8 mouse cellular contexts compared by ENCODE assay signal in the genomic region with DNA sequence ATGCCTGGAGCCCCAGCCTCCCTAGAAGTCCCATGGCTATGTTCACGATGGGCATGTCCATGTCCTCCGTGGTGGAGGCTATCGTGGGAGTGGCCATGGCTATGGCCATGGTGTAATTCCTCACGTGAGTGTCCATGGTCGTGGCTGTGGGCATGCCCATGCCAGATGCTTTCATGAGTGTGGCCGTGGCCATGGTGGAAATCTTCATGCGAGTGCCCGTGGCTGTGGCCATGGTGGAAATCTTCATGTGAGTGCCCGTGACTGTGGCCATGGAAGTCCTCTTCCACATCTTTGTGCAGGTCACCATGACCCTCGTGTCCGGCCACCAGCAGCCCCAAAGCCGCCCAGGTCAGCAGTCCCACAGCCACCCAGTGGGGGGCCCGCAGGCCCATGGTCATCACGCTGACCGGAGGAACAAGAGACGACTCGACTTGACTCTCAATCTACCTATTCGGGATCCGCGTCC. TPM values are rescaled to one million over a fixed set of nuclear protein-coding genes. Genes with fewer than 3 reads are reported as not detected.
DNase-seq lines count a peak whose midpoint lies in the region; ATAC-seq and TF ChIP-seq lines count a peak whose summit lies in the region.

No protein-coding gene starts in this region.

- no peaks in the 10 kb centered on the region for H3K9me3 ChIP-seq in heart, embryonic 14.5 days (ENCODE audit: control insufficient read depth, low read length)
- H3K9me3 ChIP-seq in E14TG2a.4 (ENCODE audit: low read length): no peaks in the 10 kb centered on the region
- H3K9me3 ChIP-seq in embryonic facial prominence, embryonic 15.5 days (replicated peaks): no peaks in the 10 kb centered on the region
- H3K9me3 ChIP-seq in limb, embryonic 11.5 days (ENCODE audit: control insufficient read depth, low read length): no peaks in the 10 kb centered on the region

- intact Hi-C loops in heart, postnatal 10 days (cut with DNase I): loop anchor here (5.0 kb wide), 1 partner anchor 86 kb away; the partner anchor contains the start of gene H2-DMa

- peaks cover 47% of the 10 kb centered on the region for H3K36me3 ChIP-seq in heart, embryonic 14.5 days (ENCODE audit: control insufficient read depth, insufficient read depth, low read length)
- peaks cover 59% of the 10 kb centered on the region for H3K36me3 ChIP-seq in E14TG2a.4 (ENCODE audit: insufficient read depth, low read length)
- H3K36me3 ChIP-seq in embryonic facial prominence, embryonic 15.5 days: peaks cover 37% of the 10 kb centered on the region
- H3K36me3 ChIP-seq in limb, embryonic 11.5 days (ENCODE audit: control insufficient read depth, insufficient read depth, low read length): peaks cover 21% of the 10 kb centered on the region

- peak overlapping the region; percentile 81 for H3K4me2 ChIP-seq in heart, embryonic 14.5 days (ENCODE audit: low read length)
- H3K4me2 ChIP-seq in embryonic facial prominence, embryonic 15.5 days (replicated peaks): peak overlapping the region; percentile 94
- peak overlapping the region; percentile 99 for H3K4me2 ChIP-seq in limb, embryonic 11.5 days (ENCODE audit: low read depth, severe bottlenecking)

- H3K4me3 ChIP-seq in heart, embryonic 14.5 days (ENCODE audit: control insufficient read depth in 1 of 2, insufficient read depth in 1 of 2, low read depth in 1 of 2, low read length in 2 of 2): peak overlapping the region; percentile 78 to 90
- H3K4me3 ChIP-seq in E14TG2a.4 (replicated peaks; ENCODE audit: low read length): peak overlapping the region; percentile 99
- H3K4me3 ChIP-seq in embryonic facial prominence, embryonic 15.5 days (replicated peaks): peak overlapping the region; percentile 72
- peak overlapping the region; percentile 88 for H3K4me3 ChIP-seq in limb, embryonic 11.5 days (ENCODE audit: low read depth, low read length)

- H3K27me3 ChIP-seq in heart, embryonic 14.5 days (ENCODE audit: control insufficient read depth, insufficient read depth, low read length): no peaks in the 10 kb centered on the region
- peaks cover 10% of the 10 kb centered on the region for H3K27me3 ChIP-seq in E14TG2a.4 (ENCODE audit: insufficient read depth, low read length)
- H3K27me3 ChIP-seq in embryonic facial prominence, embryonic 15.5 days: no peaks in the 10 kb centered on the region
- H3K27me3 ChIP-seq in limb, embryonic 11.5 days (ENCODE audit: control insufficient read depth, insufficient read depth, low read length): no peaks in the 10 kb centered on the region

- peaks cover 25 to 46% of the 10 kb centered on the region in 2 experiments for H3K4me1 ChIP-seq in heart, embryonic 14.5 days (ENCODE audit: control insufficient read depth in 2 of 2, insufficient read depth in 2 of 2, low read length in 2 of 2)
- H3K4me1 ChIP-seq in E14TG2a.4 (replicated peaks; ENCODE audit: low read depth, low read length): peaks cover 72% of the 10 kb centered on the region
- H3K4me1 ChIP-seq in embryonic facial prominence, embryonic 15.5 days: peaks cover 66% of the 10 kb centered on the region
- H3K4me1 ChIP-seq in limb, embryonic 11.5 days (ENCODE audit: control insufficient read depth, insufficient read depth, low read length): peaks cover 46% of the 10 kb centered on the region

- H3K27ac ChIP-seq in heart, embryonic 14.5 days (replicated peaks in 1 of 2; ENCODE audit: control insufficient read depth in 1 of 2, insufficient read depth in 1 of 2, low read depth in 2 of 2, low read length in 2 of 2): peak overlapping the region; percentile 85 to 94
- H3K27ac ChIP-seq in embryonic facial prominence, embryonic 15.5 days (replicated peaks): peak overlapping the region; percentile 98
- H3K27ac ChIP-seq in limb, embryonic 11.5 days (replicated peaks; ENCODE audit: low read depth, low read length): peak overlapping the region; percentile 89; the same call in 1 of the 2 replicates

- H3K9ac ChIP-seq in heart, embryonic 14.5 days (ENCODE audit: low read length): peak overlapping the region; percentile 92
- H3K9ac ChIP-seq in embryonic facial prominence, embryonic 15.5 days: peak overlapping the region; percentile 97
- peak overlapping the region; percentile 92 for H3K9ac ChIP-seq in limb, embryonic 11.5 days (ENCODE audit: low read length)

- WGBS in heart, embryonic 14.5 days: 4% methylated on average over 20 of the region's 20 CpGs
- 2% methylated on average over 20 of the region's 20 CpGs for WGBS in embryonic facial prominence, embryonic 15.5 days
- WGBS in limb, embryonic 11.5 days: 6% methylated on average over 20 of the region's 20 CpGs

- ATAC-seq in heart, embryonic 14.5 days (ENCODE audit: insufficient number of reproducible peaks, insufficient read depth, low FRiP score, low read depth): peak; percentile 0; the same call in 1 of the 2 replicates
- ATAC-seq in embryonic facial prominence, embryonic 15.5 days (ENCODE audit: insufficient number of reproducible peaks, low FRiP score, low TSS enrichment, low read depth): no peak
- ATAC-seq in limb, embryonic 11.5 days (ENCODE audit: insufficient number of reproducible peaks, low FRiP score, low TSS enrichment, low read depth): no peak

- TF ChIP-seq CTCF in E14TG2a.4 (conservative IDR thresholded peaks at IDR 0.05; ENCODE audit: low read length): no peak

- no peak for DNase-seq in heart, postnatal 10 days
- DNase-seq in limb, embryonic 11.5 days (ENCODE audit: low spot score): no peak
- peak; percentile 39 for DNase-seq in skeletal muscle tissue, adult 2 months (ENCODE audit: low read depth, low spot score)
- no peak for DNase-seq in ovary, adult 18-20 months (ENCODE audit: low spot score)
- no peak for DNase-seq in right cerebral cortex, postnatal 36 days (ENCODE audit: low spot score in 2 of 2)

RNA-seq across cellular contexts. Expression of gene Slc39a7, which starts 0.6 kb away (rescaled TPM):
- polyA plus RNA-seq in heart, embryonic 14.5 days (2014; fragmentation: Nextera tagmentation; extraction: Ambion mirVana): 48.0 and 53.2 TPM in 2 replicates
- total RNA-seq in heart, postnatal 10 days (2021): 10 to 100 TPM; 81.7 to 84.4 TPM
- 229 and 234 TPM in 2 replicates for polyA plus RNA-seq in embryonic facial prominence, embryonic 15.5 days (2015; fragmentation: Nextera tagmentation; extraction: Ambion mirVana)
- polyA plus RNA-seq in limb, embryonic 11.5 days (2014; fragmentation: Nextera tagmentation; extraction: Ambion mirVana): 85.6 and 94.1 TPM in 2 replicates

RNA-seq across cellular contexts. Expression of gene Rxrb, which starts 0.7 kb away (rescaled TPM):
- 14.2 and 16.4 TPM in 2 replicates for polyA plus RNA-seq in heart, embryonic 14.5 days (2014; fragmentation: Nextera tagmentation; extraction: Ambion mirVana)
- 10 to 100 TPM; 45.4 to 46.7 TPM for total RNA-seq in heart, postnatal 10 days (2021)
- polyA plus RNA-seq in embryonic facial prominence, embryonic 15.5 days (2015; fragmentation: Nextera tagmentation; extraction: Ambion mirVana): 53.0 and 54.6 TPM in 2 replicates
- polyA plus RNA-seq in limb, embryonic 11.5 days (2014; fragmentation: Nextera tagmentation; extraction: Ambion mirVana): 20.5 and 24.0 TPM in 2 replicates

RNA-seq across cellular contexts. Expression of gene H2-Ke6, which starts 3.0 kb away (rescaled TPM):
- polyA plus RNA-seq in heart, embryonic 14.5 days (2014; fragmentation: Nextera tagmentation; extraction: Ambion mirVana): 46.8 and 57.7 TPM in 2 replicates
- total RNA-seq in heart, postnatal 10 days (2021): 10 to 100 TPM; 80.8 to 88.1 TPM
- 54.1 and 57.4 TPM in 2 replicates for polyA plus RNA-seq in embryonic facial prominence, embryonic 15.5 days (2015; fragmentation: Nextera tagmentation; extraction: Ambion mirVana)
- 34.9 and 37.7 TPM in 2 replicates for polyA plus RNA-seq in limb, embryonic 11.5 days (2014; fragmentation: Nextera tagmentation; extraction: Ambion mirVana)

RNA-seq across cellular contexts. Expression of gene Ring1, which starts 6.4 kb away (rescaled TPM):
- polyA plus RNA-seq in heart, embryonic 14.5 days (2014; fragmentation: Nextera tagmentation; extraction: Ambion mirVana): 5.4 and 7.4 TPM in 2 replicates
- 10 to 100 TPM; 16.5 to 17.6 TPM for total RNA-seq in heart, postnatal 10 days (2021)
- 26.0 and 26.9 TPM in 2 replicates for polyA plus RNA-seq in embryonic facial prominence, embryonic 15.5 days (2015; fragmentation: Nextera tagmentation; extraction: Ambion mirVana)
- 3.8 and 5.6 TPM in 2 replicates for polyA plus RNA-seq in limb, embryonic 11.5 days (2014; fragmentation: Nextera tagmentation; extraction: Ambion mirVana)

RNA-seq across cellular contexts. Expression of gene Col11a2, which starts 8.3 kb away (rescaled TPM):
- polyA plus RNA-seq in heart, embryonic 14.5 days (2014; fragmentation: Nextera tagmentation; extraction: Ambion mirVana): 0.32 and 0.51 TPM in 2 replicates
- 1 to 10 TPM; 1.5 to 1.8 TPM for total RNA-seq in heart, postnatal 10 days (2021)
- polyA plus RNA-seq in embryonic facial prominence, embryonic 15.5 days (2015; fragmentation: Nextera tagmentation; extraction: Ambion mirVana): 53.2 and 64.3 TPM in 2 replicates
- polyA plus RNA-seq in limb, embryonic 11.5 days (2014; fragmentation: Nextera tagmentation; extraction: Ambion mirVana): 2.6 and 5.0 TPM in 2 replicates
